Mouse (Mus musculus): ENCODE results near the gene Odf3l1. TPM values are rescaled to one million over a fixed set of nuclear protein-coding genes. Genes with fewer than 3 reads are reported as not detected.
"Not testable (repeated sequence)": the region's sequence is repeated elsewhere in the genome, so short reads cannot be mapped to it uniquely, and the experiment has no call there.

The Odf3l1 gene
- 10.4 and 22.7 TPM in 2 replicates for polyA plus RNA-seq (2012; rRNA removed)

GRCm38 (mm10) chr9:56864216-56864729 lies at the start of gene Odf3l1:
Odf3l1 (minus strand) TSS chr9:56864679.
- no peak for DNase-seq (ENCODE audit: low read depth)

GRCm38 (mm10) chr9:56913991-56914390 lies 49.5 kb upstream of the Odf3l1 start:
- no peak for DNase-seq (ENCODE audit: low read depth)

GRCm38 (mm10) chr9:56911017-56911416 lies 46.5 kb upstream of the Odf3l1 start:
- no peak for DNase-seq (ENCODE audit: low read depth)

- DNase-seq (ENCODE audit: low read depth): not testable (repeated sequence)
These were observed 45.5 kb upstream of the Odf3l1 start for GRCm38 (mm10) chr9:56909991-56910390.

GRCm38 (mm10) chr9:56907549-56907948 lies 43.1 kb upstream of the Odf3l1 start:
- DNase-seq (ENCODE audit: low read depth): no peak

- DNase-seq (ENCODE audit: low read depth): no peak
These were observed 39.2 kb upstream of the Odf3l1 start for GRCm38 (mm10) chr9:56903662-56904061.

- no peak for DNase-seq (ENCODE audit: low read depth)
These were observed 36.7 kb upstream of the Odf3l1 start for GRCm38 (mm10) chr9:56901187-56901586.

- DNase-seq (ENCODE audit: low read depth): no peak
These were observed 36.1 kb upstream of the Odf3l1 start for GRCm38 (mm10) chr9:56900571-56900970.

- DNase-seq (ENCODE audit: low read depth): no peak
These were observed 35.6 kb upstream of the Odf3l1 start for GRCm38 (mm10) chr9:56900060-56900459.

GRCm38 (mm10) chr9:56899409-56899808 lies 34.9 kb upstream of the Odf3l1 start:
- no peak for DNase-seq (ENCODE audit: low read depth)

GRCm38 (mm10) chr9:56896779-56897178 lies 32.3 kb upstream of the Odf3l1 start:
- DNase-seq (ENCODE audit: low read depth): no peak

- DNase-seq (ENCODE audit: low read depth): no peak
These were observed 29.5 kb upstream of the Odf3l1 start for GRCm38 (mm10) chr9:56894006-56894405.

- DNase-seq (ENCODE audit: low read depth): no peak
These were observed 28.8 kb upstream of the Odf3l1 start for GRCm38 (mm10) chr9:56893313-56893712.

GRCm38 (mm10) chr9:56892111-56892510 lies 27.6 kb upstream of the Odf3l1 start:
- no peak for DNase-seq (ENCODE audit: low read depth)

GRCm38 (mm10) chr9:56891517-56892011 lies 27.1 kb upstream of the Odf3l1 start:
- DNase-seq (ENCODE audit: low read depth): no peak

GRCm38 (mm10) chr9:56890522-56891250 lies 26.2 kb upstream of the Odf3l1 start:
- no peak for DNase-seq (ENCODE audit: low read depth)

GRCm38 (mm10) chr9:56889817-56890216 lies 25.3 kb upstream of the Odf3l1 start:
- no peak for DNase-seq (ENCODE audit: low read depth)

- no peak for DNase-seq (ENCODE audit: low read depth)
These were observed 23.1 kb upstream of the Odf3l1 start for GRCm38 (mm10) chr9:56887581-56887980.

- DNase-seq (ENCODE audit: low read depth): no peak
These were observed 22.1 kb upstream of the Odf3l1 start for GRCm38 (mm10) chr9:56886601-56887000.

GRCm38 (mm10) chr9:56886113-56886512 lies 21.6 kb upstream of the Odf3l1 start:
- DNase-seq (ENCODE audit: low read depth): no peak

- no peak for DNase-seq (ENCODE audit: low read depth)
These were observed 19.8 kb upstream of the Odf3l1 start for GRCm38 (mm10) chr9:56884328-56884727.

- no peak for DNase-seq (ENCODE audit: low read depth)
These were observed 19.0 kb upstream of the Odf3l1 start for GRCm38 (mm10) chr9:56883470-56883869.

- no peak for DNase-seq (ENCODE audit: low read depth)
These were observed 18.3 kb upstream of the Odf3l1 start for GRCm38 (mm10) chr9:56882818-56883217.

Measured in gonadal fat pad, adult 2 months (tissue).